Mouse (Mus musculus): ENCODE data around the gene Nectin2.

Gene Nectin2

GRCm38 (mm10) chr7:19743791-19744190 is 6.5 kb downstream of the Nectin2 start:
- no peak for DNase-seq (ENCODE audit: low read depth)

- DNase-seq (ENCODE audit: low read depth): no peak
Measured at GRCm38 (mm10) chr7:19742468-19742867, 7.8 kb downstream of the Nectin2 start.

- DNase-seq (ENCODE audit: low read depth): no peak
Measured at GRCm38 (mm10) chr7:19741329-19742031, 8.8 kb downstream of the Nectin2 start.

GRCm38 (mm10) chr7:19740269-19740668 is 10.0 kb downstream of the Nectin2 start:
- DNase-seq (ENCODE audit: low read depth): peak; percentile 24

DNA sequence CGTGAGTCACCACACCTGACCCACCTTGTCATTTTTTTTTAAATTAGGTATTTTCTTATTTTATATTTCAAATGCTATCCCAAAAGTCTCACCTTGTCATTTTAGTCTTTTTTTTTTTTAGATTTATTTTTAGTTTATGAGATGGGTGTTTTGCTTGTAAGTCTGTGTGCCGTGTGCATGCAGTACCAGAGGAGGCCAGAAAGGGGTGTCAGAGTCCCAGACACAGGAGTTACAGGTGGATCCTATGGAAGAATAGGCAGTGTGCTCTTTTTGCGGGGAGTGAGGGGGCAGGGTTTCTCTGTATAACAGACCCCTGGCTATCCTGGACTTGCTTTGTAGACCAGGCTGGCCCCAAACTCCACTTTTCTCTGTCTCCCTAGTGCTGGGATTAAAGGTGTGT is 11.5 kb downstream of the Nectin2 start:
- no peak for DNase-seq (ENCODE audit: low read depth)

DNA sequence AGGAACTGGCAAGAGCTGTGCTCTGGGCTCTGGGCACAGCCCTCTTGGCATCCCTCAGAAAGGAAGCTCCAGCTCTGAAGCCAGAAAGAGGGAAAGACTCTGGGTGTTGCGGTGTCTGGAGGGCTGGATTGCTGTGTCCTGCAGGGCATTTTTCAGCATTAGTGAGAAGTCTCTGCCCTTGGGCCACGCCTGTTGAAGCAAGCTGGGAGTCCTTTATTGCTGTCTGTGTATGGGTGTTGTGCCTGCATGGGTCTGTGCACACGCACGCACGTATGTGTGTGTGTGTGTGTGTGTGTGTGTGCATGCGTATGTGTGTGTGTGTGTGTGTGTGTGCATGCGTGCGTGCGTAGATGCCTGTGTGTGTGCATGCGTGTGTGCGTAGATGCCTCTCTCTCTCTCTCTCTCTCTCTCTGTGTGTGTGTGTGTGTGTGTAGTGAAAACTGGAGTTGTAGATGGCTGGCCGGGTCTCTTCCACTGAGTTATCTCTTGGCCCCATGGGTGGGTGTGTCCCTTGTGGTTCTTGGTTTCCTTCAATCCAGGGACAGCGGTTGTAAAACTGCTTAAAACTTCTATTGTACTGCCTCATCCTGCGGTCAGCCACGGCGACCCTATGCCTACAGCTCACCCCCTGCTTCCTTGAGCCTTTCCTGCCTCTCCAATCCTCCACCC is 13.8 kb downstream of the Nectin2 start:
- no peak for DNase-seq (ENCODE audit: low read depth)

GRCm38 (mm10) chr7:19734178-19734666 is 16.1 kb downstream of the Nectin2 start:
- DNase-seq (ENCODE audit: low read depth): no peak

DNA sequence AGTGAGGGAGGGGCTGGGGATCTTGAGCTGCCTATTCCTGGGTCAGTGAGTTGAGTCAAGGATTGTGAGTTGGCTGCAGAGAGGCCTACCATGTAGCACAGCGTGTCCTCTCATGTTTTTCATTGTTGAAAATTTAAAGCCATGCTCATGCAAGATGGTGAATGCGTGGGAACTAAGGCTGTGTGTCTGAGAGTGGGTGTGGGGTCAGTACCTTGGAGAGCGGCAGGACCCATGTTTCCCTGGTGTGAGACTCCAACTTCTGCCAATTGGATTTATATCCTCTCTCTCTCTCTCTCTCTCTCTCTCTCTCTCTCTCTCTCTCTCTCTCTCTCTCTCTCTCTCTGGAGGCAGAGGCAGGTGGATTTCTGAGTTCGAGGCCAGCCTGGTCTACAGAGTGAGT is 23.7 kb downstream of the Nectin2 start:
- DNase-seq (ENCODE audit: low read depth): peak; percentile 46

DNA sequence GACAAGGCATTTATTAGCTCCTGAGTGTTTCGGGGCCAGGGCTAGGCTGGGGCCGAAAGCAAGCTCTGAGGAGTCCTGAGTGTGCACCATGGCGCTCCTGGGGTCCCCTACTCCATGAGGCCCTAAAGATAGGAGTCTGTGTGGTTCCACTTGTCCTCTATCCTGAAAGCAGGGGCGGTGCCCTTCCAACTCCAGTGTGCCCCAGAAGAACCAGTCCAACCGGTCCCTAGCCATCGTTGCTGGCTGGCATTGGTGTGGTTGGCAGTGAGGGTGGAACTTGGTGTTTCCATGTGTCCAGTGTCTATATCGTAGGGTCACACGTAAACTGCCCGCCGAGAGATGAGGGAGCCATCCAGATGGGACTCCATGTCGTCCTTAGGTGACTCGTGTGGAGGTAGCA is 26.1 kb downstream of the Nectin2 start:
- DNase-seq (ENCODE audit: low read depth): no peak

- DNase-seq (ENCODE audit: low read depth): no peak
Measured at GRCm38 (mm10) chr7:19722754-19723195, 27.5 kb downstream of the Nectin2 start.

DNA sequence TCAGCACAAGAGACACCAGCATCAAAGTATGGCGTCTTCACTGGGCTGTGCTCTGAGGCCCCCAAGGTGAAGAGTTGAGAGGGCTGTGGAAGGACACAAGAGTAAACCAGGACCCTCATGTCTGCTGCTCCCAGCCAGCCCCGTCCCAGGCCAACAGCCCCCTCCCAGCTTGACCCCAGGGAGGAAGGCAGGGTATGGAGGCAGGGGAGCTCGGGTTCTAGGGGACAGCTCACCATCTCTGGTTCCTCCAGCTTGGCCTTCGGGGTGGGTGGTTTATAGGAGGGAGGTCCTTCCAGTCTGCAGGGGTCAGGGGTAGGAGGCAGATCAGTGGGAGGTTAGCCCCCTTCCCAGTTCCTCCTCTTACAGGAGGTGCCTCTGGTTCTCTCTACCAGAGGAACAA is 31.1 kb downstream of the Nectin2 start:
- no peak for DNase-seq (ENCODE audit: low read depth)

DNA sequence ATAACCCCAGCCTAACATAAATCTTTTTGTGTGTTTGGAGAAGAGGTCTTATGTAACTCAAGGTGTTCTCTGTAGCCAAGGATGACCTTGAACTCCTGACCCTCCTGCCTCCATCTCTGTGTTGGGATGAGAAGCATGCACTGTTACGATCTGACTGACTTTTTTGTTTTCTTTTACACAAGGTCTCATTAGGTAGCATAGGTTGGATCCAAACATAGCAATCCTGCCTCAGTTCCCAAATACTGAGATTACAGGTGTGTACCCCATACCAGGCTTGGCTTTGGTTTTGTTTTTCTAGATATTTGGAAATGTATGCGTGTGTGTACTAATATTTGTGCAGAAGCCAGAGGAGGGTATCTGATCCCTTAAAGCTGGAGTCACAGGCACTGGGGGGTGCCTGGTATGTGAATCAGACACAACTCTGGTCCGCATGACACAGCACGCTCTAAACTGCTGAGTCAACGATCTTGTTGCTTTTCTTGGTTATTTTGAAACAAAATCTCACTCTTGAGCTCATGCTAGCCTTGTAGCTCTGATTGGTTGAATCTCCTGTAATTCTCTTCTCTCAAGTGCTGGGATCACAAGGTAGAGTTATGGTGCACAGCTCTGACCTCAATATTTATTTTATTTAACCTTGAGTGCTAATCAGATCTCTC is 31.9 kb downstream of the Nectin2 start:
- DNase-seq (ENCODE audit: low read depth): no peak

- no peak for DNase-seq (ENCODE audit: low read depth)
Measured at GRCm38 (mm10) chr7:19717346-19717745, 32.9 kb downstream of the Nectin2 start.

GRCm38 (mm10) chr7:19716822-19717221 is 33.5 kb downstream of the Nectin2 start:
- no peak for DNase-seq (ENCODE audit: low read depth)

GRCm38 (mm10) chr7:19716055-19716682 is 34.1 kb downstream of the Nectin2 start:
- no peak for DNase-seq (ENCODE audit: low read depth)

DNA sequence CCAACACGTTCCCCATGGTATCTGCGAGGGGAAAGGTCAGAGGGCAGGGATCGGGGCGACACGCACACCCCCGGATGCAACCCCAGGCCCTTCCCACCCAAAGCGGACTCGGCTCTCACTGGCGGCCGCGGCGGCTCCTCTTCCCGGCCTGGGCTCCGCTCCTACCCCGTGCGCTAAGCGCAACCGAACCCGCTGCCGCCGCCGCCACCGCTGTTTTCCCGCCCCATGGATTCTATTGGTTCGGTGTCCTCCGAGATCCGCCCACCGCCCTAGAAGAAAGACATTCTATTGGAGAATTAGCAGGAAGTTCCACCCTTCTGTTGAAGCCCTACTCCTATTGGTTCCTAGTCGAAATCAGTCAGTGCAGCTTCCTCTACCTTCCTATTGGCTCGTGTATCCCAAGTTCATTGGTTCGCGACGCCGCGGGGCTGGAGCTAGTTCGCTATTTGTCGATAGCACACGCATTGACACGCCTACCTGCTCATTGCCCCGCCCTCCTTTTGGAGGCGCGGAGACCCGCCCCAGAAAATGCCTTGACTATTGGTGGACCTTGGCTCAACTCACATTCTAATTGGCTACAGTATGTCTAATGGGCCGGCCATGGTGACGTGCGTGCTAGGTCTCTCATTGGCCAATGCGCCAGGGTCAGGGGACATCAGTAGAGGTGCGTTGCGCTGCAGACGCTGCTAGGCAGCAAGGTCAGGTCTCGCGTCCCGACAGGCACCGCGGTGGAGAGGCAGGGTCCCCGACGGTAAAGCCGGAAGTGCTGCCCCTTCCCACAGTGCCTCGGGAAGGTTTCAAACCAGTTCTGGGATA is 34.8 kb downstream of the Nectin2 start, which contains the start of gene Tomm40:
Gene Tomm40 (minus strand): TSS at position 200 of the 816 bp plus-strand sequence.
- peak; percentile 100 for DNase-seq (ENCODE audit: low read depth)

- DNase-seq (ENCODE audit: low read depth): peak; percentile 29
Measured at GRCm38 (mm10) chr7:19714836-19715235, 35.4 kb downstream of the Nectin2 start.

- no peak for DNase-seq (ENCODE audit: low read depth)
Measured at GRCm38 (mm10) chr7:19713598-19713997, 36.7 kb downstream of the Nectin2 start.

DNA sequence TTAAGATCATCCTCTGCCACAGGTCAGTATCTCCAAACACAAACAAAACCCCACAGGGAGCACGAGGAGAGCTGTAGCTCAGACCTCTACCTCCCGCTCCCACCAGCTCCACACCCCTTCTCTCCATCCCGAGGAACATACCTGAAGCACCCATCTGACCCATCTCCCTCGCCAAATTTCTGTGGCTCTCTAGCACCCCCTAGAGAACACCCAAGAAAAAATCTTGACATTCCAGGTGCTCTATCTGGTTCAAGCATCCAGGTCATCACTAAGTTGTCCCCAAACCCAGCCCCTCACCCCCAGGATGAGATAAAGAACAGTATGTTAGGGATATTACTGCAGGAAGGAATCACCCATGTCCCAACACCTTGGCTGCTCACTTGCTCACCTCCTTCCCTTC is 37.1 kb downstream of the Nectin2 start:
- DNase-seq (ENCODE audit: low read depth): peak; percentile 54

DNA sequence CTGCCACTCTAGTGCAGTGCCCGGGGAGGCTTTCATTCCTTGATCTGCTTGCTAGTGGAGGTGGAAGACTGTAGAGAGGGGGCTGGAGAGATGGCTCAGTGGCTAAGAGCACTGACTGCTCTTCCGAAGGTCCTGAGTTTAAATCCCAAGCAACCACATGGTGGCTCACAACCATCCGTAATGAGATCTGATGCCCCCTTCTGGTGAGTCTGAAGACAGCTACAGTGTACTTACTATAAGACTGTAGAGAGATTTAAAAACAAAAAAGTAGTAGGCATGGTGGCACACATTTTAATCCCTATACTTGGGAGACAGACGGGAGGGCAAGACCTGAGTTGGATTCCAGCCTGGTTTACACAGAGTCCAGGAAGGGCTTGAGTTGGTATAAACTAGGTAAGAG is 37.9 kb downstream of the Nectin2 start:
- peak; percentile 61 for DNase-seq (ENCODE audit: low read depth)

DNA sequence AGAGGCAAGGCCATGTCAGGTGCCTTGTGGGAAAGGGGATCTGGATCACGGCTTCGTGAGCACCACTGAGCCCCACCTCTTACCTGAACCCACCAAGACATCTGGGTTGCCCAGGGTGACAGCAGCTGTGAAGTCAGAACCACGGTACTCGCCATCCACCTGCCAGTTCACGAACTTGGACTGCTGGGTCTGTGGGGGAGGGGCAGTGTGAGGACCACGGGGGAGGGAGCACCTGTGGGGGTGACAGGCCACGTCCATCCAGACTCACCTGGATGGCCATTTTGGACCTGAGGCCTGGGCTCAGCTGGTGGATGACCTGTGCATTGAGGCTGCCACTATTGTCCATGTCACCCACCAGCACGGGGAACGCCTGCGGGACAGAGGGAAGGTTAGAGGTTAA is 39.6 kb downstream of the Nectin2 start:
- no peak for DNase-seq (ENCODE audit: low read depth)

DNA sequence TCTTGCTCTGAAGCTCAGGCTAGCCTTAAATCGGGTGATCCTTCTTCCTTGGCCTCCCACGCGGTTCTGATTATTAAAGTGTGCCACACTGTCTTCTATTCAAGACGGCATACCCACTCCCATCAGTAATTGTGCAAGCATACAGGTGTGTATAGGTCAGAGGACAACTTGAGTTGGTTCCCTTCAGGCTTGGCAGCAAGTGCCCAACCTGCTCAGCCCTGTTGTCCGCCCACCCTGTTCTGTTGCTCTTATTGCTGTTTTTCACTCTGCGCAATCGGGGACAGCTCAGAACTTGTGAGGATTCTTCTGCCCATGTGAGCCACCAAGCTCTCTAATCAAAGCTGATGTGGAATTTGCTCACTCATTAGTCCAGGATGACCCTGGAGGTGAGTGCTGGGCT is 45.0 kb downstream of the Nectin2 start:
- DNase-seq (ENCODE audit: low read depth): no peak
